13 mouse cellular contexts compared by ENCODE assay signal in genomic region chr9:88746046-88746445, GRCm38 (mm10). TPM values are rescaled to one million over a fixed set of nuclear protein-coding genes. Genes with fewer than 3 reads are reported as not detected.
"Had no signal": no experiment of that assay in that cellular context is flagged by ENCODE, and none has a peak within 500 bp of the region (broad histone marks: within the 10 kb centered on the region; RNA-seq: fewer than 3 reads in every experiment).

No protein-coding gene starts in this region.

RNA-seq across cellular contexts. Expression of gene Bcl2a1d, which starts 14.3 kb away (rescaled TPM):
- total RNA-seq: heart, postnatal 4 days; hindbrain, postnatal 0 days; layer of hippocampus, adult 18-20 months; layer of hippocampus, adult 2 months; layer of hippocampus, postnatal 36 days had no signal
- polyA plus RNA-seq: heart, embryonic 10.5 days; heart, embryonic 11.5 days; heart, embryonic 12.5 days; heart, postnatal 0 days; hindbrain, embryonic 11.5 days; hindbrain, embryonic 12.5 days; hindbrain, embryonic 13.5 days; kidney, embryonic 14.5 days had no signal
